Mouse (Mus musculus) liver, embryonic 12.5 days (tissue): ENCODE data around the gene Klf7. TPM values are rescaled to one million over a fixed set of nuclear protein-coding genes. Genes with fewer than 3 reads are reported as not detected.

ENCODE experiments used
- ATAC-seq: fragments of 200-750 bp; cut with Nextera tagmentation; 2 replicates; pipeline ENCODE4 v1.8.0; 2017; ENCODE audit warnings: moderate number of reproducible peaks, mild to moderate bottlenecking, moderate library complexity
- H3K27ac ChIP-seq: fragments of 300-500 bp; sonication (generic); 2 replicates; pipeline ENCODE4 v1.5.1; 2016; ENCODE audit warnings: mild to moderate bottlenecking
- H3K27me3 ChIP-seq: fragments of 300-500 bp; sonication (generic); replicated peaks from 2 replicates; pipeline ENCODE4 v1.6.1; 2016; ENCODE audit warnings: mild to moderate bottlenecking, moderate library complexity
- H3K36me3 ChIP-seq: fragments of 300-500 bp; sonication (generic); 2 replicates; pipeline ENCODE4 v1.6.1; 2016; ENCODE audit warnings: mild to moderate bottlenecking, moderate library complexity
- H3K4me1 ChIP-seq: fragments of 300-500 bp; sonication (generic); 2 replicates; pipeline ENCODE4 v1.6.1; 2016
- H3K4me2 ChIP-seq: fragments of 300-500 bp; sonication (generic); 2 replicates; pipeline ENCODE4 v1.6.1; 2016; ENCODE audit warnings: mild to moderate bottlenecking, moderate library complexity
- H3K4me3 ChIP-seq: fragments of 300-500 bp; sonication (generic); 2 replicates; pipeline ENCODE4 v1.5.1; 2016; ENCODE audit warnings: mild to moderate bottlenecking, moderate library complexity
- H3K9ac ChIP-seq: fragments of 300-500 bp; sonication (generic); 2 replicates; pipeline ENCODE4 v1.6.1; 2016; ENCODE audit warnings: mild to moderate bottlenecking, moderate library complexity
- H3K9me3 ChIP-seq: fragments of 300-500 bp; sonication (generic); replicated peaks from 2 replicates; pipeline ENCODE4 v1.6.1; 2016; ENCODE audit warnings: mild to moderate bottlenecking, moderate library complexity
- WGBS: fragments of 180-500 bp; shearing (Covaris S2); methylation state at CpG from one replicate; pipeline ENCODE4 v1.1.7; 2016; ENCODE audit not compliant: insufficient replicate concordance; 5-methylcytosine and 5-hydroxymethylcytosine counted together
- polyA plus RNA-seq: library from polyadenylated mRNA; unstranded; fragments of >200 nt; fragmentation: Nextera tagmentation; extraction: Ambion mirVana; gene quantifications from 2 replicates; pipeline ENCODE4 v1.2.1, GENCODE M21; 2016

Gene Klf7
- polyA plus RNA-seq, 1 experiment from 2014 or later, result 7.8 TPM

DNA sequence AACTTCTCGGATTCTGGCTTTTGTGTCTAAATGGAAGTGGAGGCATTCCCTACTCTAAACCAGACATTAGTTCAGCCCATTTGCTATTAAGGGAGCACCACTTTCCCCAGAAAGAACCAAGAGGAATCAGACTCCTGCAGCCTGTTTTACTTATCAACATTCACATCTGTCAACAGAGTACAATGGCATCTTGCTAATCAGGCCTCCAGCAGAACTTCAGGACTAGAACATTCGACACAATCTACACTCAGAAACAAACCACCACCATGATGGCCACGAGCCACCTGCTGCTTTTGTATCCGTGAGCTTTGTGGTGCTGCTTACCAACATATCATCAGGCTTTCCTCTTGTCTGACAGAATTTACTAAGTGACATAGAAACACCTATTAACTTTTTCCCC, 23.3 kb downstream of the Klf7 start:
- peak; percentile 68 for ATAC-seq
- WGBS, result 26% methylated on average over 4 of the region's 4 CpGs

DNA sequence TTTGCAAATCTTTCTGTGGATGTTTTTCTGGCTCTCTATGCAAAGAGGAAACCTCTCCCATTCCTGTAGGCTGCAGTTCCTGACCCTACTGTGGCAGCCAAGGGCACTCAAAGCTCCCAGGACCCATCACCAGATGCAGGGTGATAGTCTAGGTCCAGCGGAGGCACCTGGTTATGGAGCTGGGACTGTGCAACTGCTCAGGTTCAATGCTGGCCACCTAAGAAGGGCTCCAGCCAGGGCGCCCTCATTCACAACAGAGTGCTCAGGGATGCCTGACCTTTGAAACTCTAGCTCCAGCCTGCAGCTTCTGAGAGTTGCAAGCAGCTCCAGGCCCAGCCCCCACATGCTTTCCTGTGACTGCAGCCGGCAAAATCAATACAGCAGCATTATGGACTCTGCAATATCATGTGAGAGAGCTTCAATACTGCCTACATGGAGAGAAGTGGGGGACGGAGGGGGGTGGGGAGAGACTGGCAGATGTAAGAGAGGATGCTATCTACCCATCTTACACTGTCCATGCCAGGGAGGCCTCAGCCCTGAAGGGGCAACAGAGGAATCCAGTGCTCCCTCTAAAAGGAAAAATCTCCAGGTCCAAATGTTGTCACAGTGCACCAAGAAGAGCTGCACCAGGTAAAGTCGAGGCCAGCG, 24.3 kb downstream of the Klf7 start:
- Histone ChIP-seq H3K9me3 (no peaks in the 10 kb centered on the region), H3K4me3 (no peak overlapping the region), H3K27me3 (no peaks in the 10 kb centered on the region), H3K9ac (no peak overlapping the region), H3K36me3 (no peaks in the 10 kb centered on the region), H3K4me2 (peak overlapping the region; percentile 4), H3K27ac (peak overlapping the region; percentile 27), H3K4me1 (peaks cover 55% of the 10 kb centered on the region)
- WGBS, result 63% methylated on average over 6 of the region's 6 CpGs
- peak; percentile 67 for ATAC-seq

More for the DNA sequence above, 23.3 kb downstream of the Klf7 start:
- Histone ChIP-seq H3K9ac (no peak overlapping the region), H3K36me3 (0 out of 2 replicates have a peak, but pooled peaks cover 1% of the 10 kb centered on the region), H3K4me1 (peaks cover 55% of the 10 kb centered on the region), H3K27ac (peak overlapping the region; percentile 27), H3K9me3 (no peaks in the 10 kb centered on the region), H3K4me2 (peak overlapping the region; percentile 25; the same call in 1 of the 2 replicates), H3K27me3 (no peaks in the 10 kb centered on the region), H3K4me3 (no peak overlapping the region)

DNA sequence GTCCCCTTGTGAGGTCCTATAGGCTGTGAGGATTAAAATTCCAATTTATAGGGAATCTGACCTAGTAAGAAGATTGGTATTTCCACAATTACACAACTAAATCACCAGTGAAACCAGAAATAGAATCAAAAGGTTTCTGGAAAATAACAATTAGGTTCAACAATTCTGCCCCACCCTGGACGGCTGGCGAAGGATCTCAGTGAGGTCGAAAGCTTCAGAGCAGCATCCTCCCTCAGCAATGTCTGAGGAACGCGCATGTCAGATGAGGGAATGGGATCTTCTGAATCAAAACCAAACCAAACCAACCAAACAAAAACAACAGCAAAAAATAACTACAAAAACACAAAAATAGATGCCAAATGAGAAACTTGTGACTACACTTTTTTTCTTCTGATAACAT, 29.1 kb downstream of the Klf7 start:
- Histone ChIP-seq H3K27ac (no peak overlapping the region), H3K4me3 (no peak overlapping the region), H3K4me1 (peaks cover 37% of the 10 kb centered on the region), H3K9ac (no peak overlapping the region), H3K36me3 (no peaks in the 10 kb centered on the region), H3K9me3 (no peaks in the 10 kb centered on the region), H3K4me2 (no peak overlapping the region), H3K27me3 (no peaks in the 10 kb centered on the region)
- no peak for ATAC-seq
- 84% methylated on average over 5 of the region's 5 CpGs for WGBS

DNA sequence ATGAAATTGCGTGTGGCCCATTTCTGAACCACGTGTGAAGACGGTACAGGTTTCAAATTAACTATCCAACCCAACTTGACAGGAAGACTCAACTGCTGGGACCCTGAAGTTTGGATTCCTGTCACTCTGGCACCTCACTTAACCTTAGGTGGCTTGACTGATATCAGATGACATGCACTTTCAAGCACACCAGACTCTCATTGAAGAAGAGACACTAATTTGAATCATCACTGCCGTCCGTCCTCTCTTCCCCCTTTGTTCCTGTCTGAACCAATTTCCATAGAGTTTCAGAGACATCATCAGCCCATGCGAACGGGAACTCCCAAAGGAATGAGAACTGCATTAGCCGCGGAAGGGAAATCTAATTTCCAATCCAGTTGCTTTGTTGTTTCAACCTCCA, 30.5 kb downstream of the Klf7 start:
- no peaks in the 10 kb centered on the region; the same call in 1 of the 2 replicates for H3K27me3 ChIP-seq
- H3K4me2 ChIP-seq, result no peak overlapping the region
- no peaks in the 10 kb centered on the region for H3K9me3 ChIP-seq
- no peak overlapping the region for H3K27ac ChIP-seq
- no peak overlapping the region for H3K9ac ChIP-seq
- H3K4me1 ChIP-seq, result peaks cover 29% of the 10 kb centered on the region
- 86% methylated on average over 9 of the region's 9 CpGs for WGBS
- no peaks in the 10 kb centered on the region for H3K36me3 ChIP-seq
- H3K4me3 ChIP-seq, result no peak overlapping the region
- no peak for ATAC-seq

DNA sequence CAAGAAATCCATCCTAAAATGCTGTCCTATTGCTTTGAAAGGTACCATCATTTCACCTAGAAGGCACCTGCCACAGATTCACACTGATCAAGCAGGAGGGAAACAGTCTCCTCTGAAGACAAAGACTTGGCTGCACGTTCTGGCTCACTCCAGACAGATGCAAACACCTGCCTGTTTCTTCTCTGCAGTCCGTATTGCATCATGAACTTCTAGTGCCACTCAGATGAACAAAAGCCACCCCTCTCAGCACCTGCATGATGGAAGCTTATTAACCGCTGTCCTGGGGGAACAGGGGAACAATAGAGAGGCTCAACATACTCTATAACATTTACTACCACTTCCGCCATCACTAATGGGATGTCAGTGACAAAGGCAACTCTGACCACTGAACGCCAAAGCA, 31.5 kb downstream of the Klf7 start:
- Histone ChIP-seq H3K4me1 (peaks cover 24% of the 10 kb centered on the region), H3K4me2 (no peak overlapping the region), H3K9me3 (no peaks in the 10 kb centered on the region), H3K4me3 (no peak overlapping the region), H3K36me3 (no peaks in the 10 kb centered on the region), H3K27me3 (no peaks in the 10 kb centered on the region; the same call in 1 of the 2 replicates), H3K9ac (no peak overlapping the region), H3K27ac (no peak overlapping the region)
- WGBS, result 80% methylated on average over 5 of the region's 5 CpGs
- no peak for ATAC-seq

DNA sequence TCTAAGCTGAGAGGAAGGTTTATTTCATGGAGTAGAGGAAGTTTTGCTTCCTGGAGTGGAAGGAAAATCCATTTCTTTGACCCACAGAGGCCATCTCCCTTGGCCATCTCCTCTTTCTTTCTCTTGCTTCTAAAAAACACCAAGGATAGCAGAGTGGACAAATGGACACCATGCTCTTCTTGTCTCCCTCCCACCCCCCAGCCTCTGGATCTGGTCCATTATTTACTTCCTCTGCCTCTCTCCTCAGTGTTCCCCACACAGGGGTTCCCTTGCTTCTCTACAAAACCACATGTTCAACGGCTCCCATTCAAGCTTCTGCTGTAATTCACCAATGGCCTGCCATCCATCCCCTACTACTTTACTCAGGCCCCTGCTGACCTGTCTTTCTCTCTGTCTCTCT, 32.4 kb downstream of the Klf7 start:
- no peaks in the 10 kb centered on the region; the same call in 1 of the 2 replicates for H3K27me3 ChIP-seq
- 45% methylated on average over 1 of the region's 1 CpGs for WGBS
- no peak overlapping the region for H3K9ac ChIP-seq
- H3K9me3 ChIP-seq, result no peaks in the 10 kb centered on the region
- no peaks in the 10 kb centered on the region for H3K36me3 ChIP-seq
- no peak for ATAC-seq
- H3K4me1 ChIP-seq, result peaks cover 31% of the 10 kb centered on the region
- no peak overlapping the region for H3K4me2 ChIP-seq
- H3K27ac ChIP-seq, result no peak overlapping the region
- no peak overlapping the region for H3K4me3 ChIP-seq

DNA sequence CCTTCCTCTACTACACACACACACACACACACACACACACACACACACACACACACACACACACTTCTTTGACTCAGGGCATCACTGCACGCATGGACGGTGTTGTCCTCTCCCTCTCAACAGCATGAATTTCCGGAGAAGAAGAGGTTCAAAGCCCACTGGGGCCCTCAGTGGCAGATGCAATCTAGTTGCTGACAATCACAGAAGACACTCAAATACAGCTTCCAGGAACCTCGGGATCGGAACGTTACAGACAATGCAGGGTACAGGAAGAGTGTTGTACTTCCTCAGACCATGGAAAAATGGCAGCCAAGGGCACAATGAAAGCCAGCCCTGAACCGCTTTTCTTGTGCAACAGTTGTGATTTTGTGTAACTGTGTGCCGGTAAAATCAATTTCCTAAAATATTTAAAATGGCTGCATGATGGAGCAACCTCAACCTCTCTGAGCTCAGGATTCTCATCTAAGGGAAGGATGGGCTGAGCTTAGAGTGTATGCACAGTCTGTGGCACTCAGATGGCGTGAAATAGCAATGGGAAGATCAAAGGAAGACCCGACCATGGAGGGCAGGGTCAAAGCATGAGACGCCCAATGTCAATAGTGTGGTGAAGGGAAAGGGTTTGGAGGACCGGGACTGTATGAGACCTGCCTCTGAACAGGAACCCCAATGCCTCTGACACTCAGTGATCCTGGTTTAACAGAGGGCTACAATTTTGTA, 33.3 kb downstream of the Klf7 start:
- H3K36me3 ChIP-seq, result no peaks in the 10 kb centered on the region
- H3K27me3 ChIP-seq, result no peaks in the 10 kb centered on the region; the same call in 1 of the 2 replicates
- WGBS, result 60% methylated on average over 12 of the region's 12 CpGs
- peak; percentile 36; the same call in 1 of the 2 replicates for ATAC-seq
- peaks cover 40% of the 10 kb centered on the region for H3K4me1 ChIP-seq
- peak overlapping the region; percentile 18; the same call in 1 of the 2 replicates for H3K4me2 ChIP-seq
- H3K9ac ChIP-seq, result no peak overlapping the region
- no peak overlapping the region for H3K27ac ChIP-seq
- no peak overlapping the region for H3K4me3 ChIP-seq
- no peaks in the 10 kb centered on the region for H3K9me3 ChIP-seq

DNA sequence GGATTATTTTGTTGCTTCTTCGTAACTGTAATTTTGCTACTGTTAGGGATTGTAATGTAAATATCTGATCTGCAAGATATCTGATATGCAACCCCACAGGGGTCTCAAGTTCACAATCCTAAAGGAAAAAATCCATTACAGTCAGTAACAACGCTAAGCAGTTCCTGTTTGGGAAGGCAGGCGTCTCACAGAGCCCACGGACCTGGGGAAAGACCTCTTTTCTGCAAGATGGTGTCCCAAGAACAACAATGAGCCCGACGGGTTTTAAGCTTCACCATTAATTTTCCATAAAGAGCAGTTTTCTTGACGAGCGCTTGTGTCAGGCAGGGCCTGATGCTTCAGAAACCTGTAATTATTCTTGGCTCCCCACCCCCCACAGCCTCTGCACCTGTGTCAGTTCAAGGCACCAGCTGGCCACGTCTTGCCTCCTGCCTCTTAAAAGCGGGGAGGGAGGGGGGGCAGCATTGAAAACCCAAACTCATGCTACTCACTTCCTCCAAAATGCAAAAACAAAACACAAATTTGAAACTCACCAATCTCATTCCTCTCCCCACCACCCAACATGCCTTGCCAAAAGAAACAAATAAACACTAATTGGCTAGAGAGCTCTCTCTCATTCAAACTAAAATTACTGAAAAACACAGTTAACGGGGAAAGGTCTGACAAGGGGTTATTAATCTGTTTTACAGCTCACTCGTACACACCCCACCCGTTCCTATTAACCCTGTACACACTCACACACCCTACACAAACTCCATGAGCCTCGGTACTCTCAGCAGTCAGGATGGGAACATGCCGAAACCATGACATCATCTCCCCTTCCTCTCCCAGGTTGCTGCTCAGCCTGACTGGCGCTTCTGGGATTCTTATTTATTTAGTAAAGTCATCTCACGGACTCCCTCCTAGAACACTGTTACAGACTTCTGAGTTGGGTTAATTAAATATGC, 34.2 kb downstream of the Klf7 start:
- ATAC-seq, result no peak
- H3K36me3 ChIP-seq, result no peaks in the 10 kb centered on the region
- H3K27ac ChIP-seq, result no peak overlapping the region
- H3K4me1 ChIP-seq, result peaks cover 42% of the 10 kb centered on the region
- 46% methylated on average over 17 of the region's 17 CpGs for WGBS
- H3K9me3 ChIP-seq, result no peaks in the 10 kb centered on the region
- no peak overlapping the region for H3K9ac ChIP-seq
- peak overlapping the region; percentile 18; the same call in 1 of the 2 replicates for H3K4me2 ChIP-seq
- no peaks in the 10 kb centered on the region; the same call in 1 of the 2 replicates for H3K27me3 ChIP-seq
- no peak overlapping the region for H3K4me3 ChIP-seq

DNA sequence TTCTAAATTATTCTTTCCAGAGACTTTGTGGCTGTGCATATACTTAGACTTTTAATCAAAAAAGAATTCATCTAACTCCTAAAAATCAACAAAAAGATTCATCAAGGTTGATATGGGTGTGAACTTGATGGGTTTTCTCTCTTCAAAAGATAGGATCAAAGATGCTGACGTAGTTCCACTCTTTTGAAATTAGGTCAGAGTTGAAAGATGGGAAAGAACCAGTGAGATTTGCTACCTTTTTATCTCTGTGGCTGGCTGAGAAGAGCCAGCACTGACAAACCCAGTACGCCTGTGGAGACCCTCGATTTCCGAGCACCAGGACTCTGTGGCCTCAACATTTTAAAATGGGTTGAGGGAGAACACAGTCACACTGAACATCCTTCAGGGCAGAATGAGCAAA, 36.2 kb downstream of the Klf7 start:
- Histone ChIP-seq H3K4me1 (peaks cover 55% of the 10 kb centered on the region), H3K4me3 (no peak overlapping the region), H3K27ac (no peak overlapping the region), H3K9ac (no peak overlapping the region), H3K36me3 (no peaks in the 10 kb centered on the region), H3K27me3 (no peaks in the 10 kb centered on the region; the same call in 1 of the 2 replicates), H3K4me2 (no peak overlapping the region), H3K9me3 (no peaks in the 10 kb centered on the region)
- 61% methylated on average over 4 of the region's 4 CpGs for WGBS
- no peak for ATAC-seq

DNA sequence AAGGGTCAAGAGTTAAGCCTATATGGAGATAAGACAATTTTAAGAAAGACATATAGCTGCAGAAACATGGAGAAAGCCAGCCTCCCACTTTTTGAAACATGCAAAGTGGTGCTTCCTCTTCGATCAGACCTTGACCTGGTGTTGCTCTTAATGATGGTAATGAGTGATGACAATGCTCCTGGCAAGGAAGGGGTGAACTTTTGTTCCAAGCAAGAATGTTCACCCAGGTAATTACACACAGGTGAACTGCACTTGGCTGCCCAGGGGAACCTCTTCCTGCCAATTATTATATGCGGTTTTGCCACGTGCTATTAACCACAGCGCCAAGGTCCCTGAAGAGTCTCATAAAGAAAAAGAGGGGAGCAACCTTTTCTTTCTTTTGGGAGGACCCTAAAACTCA, 36.7 kb downstream of the Klf7 start:
- ATAC-seq, result no peak
- H3K36me3 ChIP-seq, result no peaks in the 10 kb centered on the region
- H3K9ac ChIP-seq, result no peak overlapping the region
- no peaks in the 10 kb centered on the region for H3K9me3 ChIP-seq
- H3K4me2 ChIP-seq, result no peak overlapping the region
- H3K4me3 ChIP-seq, result no peak overlapping the region
- H3K4me1 ChIP-seq, result peaks cover 60% of the 10 kb centered on the region
- 70% methylated on average over 4 of the region's 4 CpGs for WGBS
- no peaks in the 10 kb centered on the region; the same call in 1 of the 2 replicates for H3K27me3 ChIP-seq
- H3K27ac ChIP-seq, result no peak overlapping the region

DNA sequence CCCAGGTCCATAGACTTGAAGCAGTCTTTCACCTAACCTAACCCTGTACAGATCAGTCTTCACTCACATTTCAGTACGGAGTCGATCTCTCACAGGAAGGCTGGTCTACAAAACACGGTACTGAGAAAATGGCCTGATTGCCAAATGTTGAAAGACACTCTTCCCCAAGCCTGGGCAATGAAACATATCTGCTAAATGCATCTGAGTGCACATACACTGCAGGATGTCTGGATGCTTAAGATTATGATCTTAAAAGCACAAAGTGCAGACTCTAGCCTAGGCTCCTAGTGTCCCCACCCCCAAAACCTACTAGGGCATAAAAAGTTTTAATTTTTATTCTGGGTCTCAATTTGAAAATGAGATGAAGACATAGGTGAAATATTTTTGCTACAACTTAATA, 37.4 kb downstream of the Klf7 start:
- H3K27ac ChIP-seq, result no peak overlapping the region
- no peak overlapping the region for H3K4me3 ChIP-seq
- peak; percentile 74 for ATAC-seq
- no peaks in the 10 kb centered on the region for H3K36me3 ChIP-seq
- H3K9ac ChIP-seq, result no peak overlapping the region
- peaks cover 60% of the 10 kb centered on the region for H3K4me1 ChIP-seq
- H3K9me3 ChIP-seq, result no peaks in the 10 kb centered on the region
- H3K27me3 ChIP-seq, result no peaks in the 10 kb centered on the region; the same call in 1 of the 2 replicates
- 25% methylated on average over 3 of the region's 3 CpGs for WGBS
- peak overlapping the region; percentile 24; the same call in 1 of the 2 replicates for H3K4me2 ChIP-seq
